Mouse (Mus musculus) adrenal gland, postnatal 36 days (tissue): Measurements from ENCODE around the gene Dnajc30. TPM values are rescaled to one million over a fixed set of nuclear protein-coding genes. Genes with fewer than 3 reads are reported as not detected.
"Not testable (repeated sequence)": the region's sequence is repeated elsewhere in the genome, so short reads cannot be mapped to it uniquely, and the experiment has no call there.

Experiments used
- DNase-seq, 2 experiments: peaks; one replicate each; pipeline ENCODE4 v3.0.0; 2021; ENCODE audit warnings: mixed read lengths in 1 of 2
- total RNA-seq, 2 experiments: library from RNA; stranded (reverse); gene quantifications; 2 replicates each; pipeline ENCODE4 v1.2.3; 2021

The Dnajc30 gene
- total RNA-seq, 2 experiments from 2014 or later = 28.1 to 34.6 TPM

DNA sequence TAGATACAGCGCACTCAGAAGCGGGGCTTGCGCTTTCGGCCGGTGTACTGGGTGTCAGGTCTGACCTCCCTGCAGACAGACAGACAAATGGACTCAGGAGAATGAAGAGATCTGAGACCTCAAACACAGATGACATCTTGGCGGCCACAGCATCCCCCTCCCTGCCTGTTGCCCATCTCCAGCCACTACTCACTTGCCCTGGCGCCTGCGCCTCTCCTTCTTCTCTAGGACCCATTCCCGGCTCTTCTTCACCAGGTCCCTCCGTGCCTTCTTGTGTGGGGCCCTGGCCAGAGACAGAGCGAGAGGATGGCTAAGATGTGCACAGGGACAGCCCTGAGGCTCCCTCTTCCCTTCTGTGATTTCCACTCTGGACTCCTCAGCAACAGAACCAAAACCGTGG, 10.6 kb upstream of the Dnajc30 start:
- no peak for DNase-seq

DNA sequence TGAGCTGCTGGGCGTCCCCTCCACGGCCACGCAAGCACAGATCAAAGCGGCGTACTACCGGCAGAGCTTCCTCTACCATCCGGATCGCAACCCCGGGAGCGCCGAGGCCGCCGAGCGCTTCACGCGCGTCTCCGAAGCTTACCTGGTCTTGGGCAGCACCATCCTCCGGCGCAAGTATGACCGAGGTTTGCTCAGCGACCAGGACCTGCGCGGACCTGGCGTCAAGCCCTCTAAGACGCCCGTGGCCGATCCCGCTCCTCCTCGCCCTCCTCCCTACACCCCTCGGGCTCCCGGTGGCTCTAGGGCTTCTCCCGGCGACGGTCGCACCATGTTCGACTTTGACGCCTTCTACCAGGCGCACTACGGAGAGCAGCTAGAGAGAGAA, 372 bp downstream of the Dnajc30 start:
- no peak for DNase-seq

DNA sequence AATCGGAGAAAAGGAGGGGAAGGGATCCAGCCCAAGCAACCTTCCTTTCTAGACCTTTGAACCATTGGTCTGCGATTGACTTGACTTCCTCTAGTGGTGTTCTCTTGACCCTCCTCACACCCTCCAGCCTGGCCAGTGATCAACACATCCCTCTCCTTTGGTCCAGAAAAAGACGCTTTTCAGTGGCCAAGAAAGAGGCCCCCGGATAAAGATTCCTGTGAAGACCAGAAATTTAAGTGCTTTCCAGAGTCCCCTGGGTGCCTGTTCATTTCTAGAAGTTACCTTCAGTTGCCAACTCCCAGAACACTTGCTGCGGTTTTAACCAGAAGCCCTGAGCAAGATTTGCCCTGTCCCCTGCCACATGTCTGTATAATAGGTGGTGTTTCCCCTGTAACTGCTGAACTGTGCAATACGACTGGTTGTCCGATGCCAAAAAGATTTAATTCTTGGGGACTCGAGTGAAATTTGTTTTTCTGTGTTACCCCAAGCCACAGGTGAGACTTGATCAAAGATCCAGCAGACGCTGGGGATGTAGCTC, 976 bp downstream of the Dnajc30 start, which contains the start of gene Bud23:
Gene Bud23, minus strand, starts transcription at position 51 of the 538 bp plus-strand sequence.
- DNase-seq = not testable (repeated sequence)

DNA sequence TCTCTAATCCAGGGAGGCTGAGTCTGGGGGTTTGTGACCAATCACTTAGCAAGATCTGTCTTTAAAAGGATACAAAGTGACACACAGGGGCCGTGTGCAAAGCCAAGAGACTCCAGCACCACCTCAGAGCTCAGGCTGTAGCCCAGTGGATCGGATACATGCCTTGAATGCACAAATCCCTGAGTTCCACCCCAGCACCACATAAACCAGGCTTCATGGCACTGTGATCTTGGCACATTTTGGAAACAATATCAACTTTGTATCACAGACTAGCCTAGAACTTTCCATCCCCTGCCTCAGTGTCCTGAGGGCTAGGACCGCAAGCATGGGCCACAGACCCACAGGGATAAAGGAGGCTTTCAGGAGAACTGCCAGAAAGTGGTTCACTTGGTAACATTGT, 2.0 kb downstream of the Dnajc30 start:
- DNase-seq = no peak

DNA sequence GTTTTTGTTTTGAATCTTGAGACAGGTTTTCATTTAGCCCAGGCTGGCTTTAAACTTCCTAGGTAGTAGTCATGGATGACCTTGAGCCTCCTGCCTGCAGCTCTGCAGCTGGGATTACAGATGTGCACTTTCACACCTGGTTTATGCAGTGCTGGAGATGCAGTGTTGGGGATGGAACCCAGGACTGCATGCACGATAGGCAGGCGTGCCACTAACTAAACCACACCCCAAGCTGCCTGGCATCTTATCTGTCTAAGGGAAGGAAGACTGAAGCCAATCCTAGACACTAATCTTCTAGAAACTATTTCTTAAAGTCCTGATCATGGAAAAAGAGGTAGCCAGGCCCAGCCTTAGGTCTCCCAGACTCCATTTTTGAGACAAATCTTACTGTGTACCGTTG, 6.4 kb downstream of the Dnajc30 start:
- DNase-seq = no peak

DNA sequence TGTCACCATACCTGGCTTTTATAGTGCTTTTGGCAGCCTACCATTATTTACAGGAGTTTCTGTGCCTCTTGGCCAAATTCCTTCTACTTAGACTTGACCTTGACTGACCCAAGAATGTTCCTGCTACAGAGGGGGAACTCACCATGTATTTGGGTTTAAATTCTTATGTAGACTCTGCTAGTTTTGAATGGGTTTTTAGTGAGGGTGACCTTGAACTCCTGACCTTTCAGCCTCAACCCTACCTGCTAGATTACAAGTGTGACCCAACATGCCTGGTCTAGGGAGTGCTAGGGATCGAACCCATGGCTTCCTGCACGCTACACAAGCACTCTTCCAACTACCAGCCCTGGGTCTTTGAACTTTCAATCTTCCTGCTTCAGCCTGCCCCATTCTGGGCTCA, 8.1 kb downstream of the Dnajc30 start:
- no peak for DNase-seq

DNA sequence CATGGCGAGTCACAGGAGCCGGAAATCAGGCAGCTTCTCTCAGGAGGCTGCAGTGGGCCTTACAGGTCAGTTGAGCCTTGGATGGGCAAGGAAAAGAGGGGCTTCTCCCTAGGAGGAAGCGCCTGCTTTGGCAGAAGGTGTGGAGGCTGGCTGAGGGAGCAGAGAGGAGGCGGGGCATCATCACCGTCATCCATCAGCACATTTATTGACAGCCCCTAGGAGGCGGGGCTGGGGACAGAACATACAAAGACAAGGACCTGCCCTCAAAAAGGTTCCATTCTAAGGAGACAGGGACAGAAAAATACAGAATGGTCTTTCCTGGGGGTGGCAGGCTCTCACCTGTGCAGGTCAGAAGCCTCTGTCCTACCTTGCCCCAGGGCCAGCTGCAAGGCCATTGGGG, 8.7 kb downstream of the Dnajc30 start:
- no peak for DNase-seq

DNA sequence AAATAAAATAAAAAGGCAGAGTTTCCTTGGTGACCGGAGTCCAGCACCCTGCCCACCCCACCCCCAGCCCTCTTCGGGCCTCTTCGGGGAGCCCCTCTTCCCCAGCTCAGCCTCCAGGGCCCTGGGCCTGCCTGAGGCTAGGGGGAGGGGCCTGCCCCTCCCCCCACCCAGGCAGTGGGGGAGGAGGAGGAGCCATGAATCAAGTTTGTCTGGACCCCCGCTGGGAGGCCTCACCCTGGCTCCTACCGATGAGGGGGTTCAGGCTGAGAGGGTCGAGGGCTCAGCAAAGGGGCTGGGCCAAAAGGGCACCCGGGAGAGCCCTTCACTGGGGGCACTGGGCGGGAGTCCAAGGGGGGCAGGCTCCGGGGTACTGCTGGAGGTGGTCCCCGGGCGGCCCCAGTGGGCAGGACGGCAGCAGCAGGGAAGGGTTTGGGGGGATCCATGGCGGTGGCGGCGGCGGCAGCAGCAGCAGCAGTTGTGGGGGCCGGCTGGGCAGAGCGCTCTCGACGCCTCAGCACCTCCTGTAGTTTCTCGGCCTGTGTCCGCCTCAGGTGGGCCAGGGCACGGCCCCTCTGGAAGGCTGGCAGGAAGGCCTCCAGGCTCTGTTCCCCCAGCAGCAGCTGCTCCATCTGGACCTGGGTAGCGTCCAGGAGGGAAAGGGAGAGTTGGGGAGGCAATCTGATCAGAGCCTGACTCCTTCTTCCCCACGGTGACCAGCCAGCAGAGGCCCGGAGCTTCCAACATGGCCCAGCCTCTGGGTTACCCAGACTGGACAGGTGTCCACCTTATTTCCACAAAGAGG, 9.5 kb downstream of the Dnajc30 start:
- DNase-seq = no peak

DNA sequence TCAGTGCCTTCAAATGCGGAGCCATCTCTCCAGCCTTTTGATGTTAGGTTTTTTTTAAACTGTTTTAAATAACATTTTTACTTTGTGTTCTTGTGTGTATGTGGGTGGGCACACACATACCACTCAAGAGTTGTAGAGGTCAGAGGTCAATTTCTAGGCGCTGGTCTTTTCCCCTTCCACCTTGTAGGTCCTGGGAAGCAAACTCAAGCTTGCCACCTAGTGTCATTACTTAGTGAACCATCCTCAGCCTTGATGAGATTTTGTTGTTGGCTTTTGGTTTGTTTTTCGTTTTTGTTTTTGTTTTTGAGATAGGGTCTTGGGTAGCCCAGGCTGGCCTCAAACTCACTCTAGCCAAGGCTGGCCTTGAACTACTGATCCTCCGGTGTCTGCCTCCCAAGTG, 11.7 kb downstream of the Dnajc30 start:
- no peak for DNase-seq

DNA sequence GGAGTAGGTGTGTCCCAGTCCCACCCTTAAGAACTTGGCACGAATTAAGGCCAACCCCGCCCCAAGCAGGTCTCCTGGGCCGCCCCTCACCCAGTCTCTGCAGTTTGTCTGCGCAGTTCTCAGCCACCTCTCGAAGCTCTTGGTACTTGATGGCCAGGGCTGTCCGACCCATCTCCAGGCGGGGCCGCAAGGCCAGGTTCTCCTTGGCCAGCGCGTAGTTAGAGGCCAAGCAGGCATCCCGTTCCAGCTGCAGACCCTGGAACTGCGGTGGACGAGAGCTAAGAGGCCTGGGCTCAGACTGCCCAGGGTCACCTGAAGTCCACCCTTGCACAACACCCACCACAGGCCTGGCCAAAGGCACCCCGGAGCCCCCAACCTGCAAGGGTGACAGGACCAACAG, 12.4 kb downstream of the Dnajc30 start:
- DNase-seq = no peak

DNA sequence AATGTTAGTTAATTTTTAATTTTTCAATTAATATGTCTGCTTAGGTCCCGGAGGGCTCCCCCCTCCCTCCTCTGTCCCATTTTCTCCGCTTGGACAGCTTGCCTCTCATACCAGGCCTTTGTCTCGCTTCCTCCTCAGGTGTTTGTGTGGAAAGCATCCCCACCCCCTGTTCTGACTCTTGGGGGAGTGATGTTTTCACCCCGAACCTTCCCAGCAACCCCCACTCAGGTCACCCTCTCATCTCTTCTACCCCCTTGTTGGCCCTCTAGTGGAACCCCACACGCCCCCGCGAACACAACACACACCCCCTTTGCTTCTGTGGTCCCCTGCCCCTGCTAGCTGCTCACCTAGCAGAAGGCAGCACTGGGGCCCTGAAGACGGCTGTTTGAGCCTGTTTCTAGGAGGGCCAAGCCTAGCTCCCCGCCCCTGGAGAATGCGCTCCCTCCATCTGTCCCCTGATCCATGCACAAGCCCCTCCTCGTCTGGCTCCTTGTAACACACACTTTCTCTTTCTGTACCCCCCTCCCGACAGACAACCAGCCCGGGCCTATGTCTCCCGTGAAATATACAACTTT, 13.0 kb downstream of the Dnajc30 start:
- no peak for DNase-seq

DNA sequence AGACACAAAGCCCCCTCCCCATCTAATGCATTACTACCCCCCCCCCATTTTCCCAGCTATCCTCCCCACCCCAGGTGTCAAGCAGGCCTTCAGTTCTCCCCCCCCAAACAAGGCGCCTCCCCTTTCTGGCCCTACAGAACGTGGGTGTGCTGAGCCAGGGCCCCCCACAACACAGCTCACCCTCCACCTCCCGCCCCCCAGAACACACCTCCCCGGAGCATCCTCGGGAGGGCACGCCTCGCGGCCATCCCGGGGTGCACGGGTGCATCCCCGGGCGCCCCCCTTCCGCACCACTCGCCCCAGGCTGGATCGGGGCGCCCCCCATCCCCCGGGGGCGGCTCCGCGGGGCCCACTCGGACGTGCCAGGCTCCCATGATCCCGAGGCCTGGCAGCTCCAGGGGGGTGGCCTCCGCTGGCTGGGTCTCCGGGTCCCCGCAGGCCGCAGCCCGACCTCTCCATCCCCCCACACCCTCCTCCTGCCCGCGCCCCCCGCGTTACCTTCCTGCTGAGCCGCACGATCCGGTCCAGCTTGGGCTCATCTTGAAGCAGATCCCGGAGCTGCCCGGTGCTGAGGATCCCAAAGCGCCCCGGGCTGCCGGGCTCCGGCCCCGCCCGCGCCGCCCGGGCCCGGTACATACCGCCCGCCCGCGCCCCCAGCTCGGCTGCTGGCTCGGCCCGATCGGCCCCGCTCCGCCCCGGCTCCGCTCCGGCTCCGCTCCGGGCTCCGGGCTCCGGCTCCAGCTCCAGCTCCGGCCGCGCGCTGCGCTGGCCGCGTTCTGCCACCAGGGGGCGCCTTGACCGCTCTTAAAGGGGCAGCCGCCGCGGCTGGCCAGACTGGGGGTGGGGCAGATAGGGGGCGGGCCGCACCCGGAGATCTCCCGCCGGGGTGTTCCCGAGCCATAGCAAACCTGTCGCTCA, 13.8 kb downstream of the Dnajc30 start, which contains the start of gene Vps37d:
Gene Vps37d, minus strand, starts transcription at position 703 of the 918 bp plus-strand sequence.
- DNase-seq = peak; percentile 94 to 97

DNA sequence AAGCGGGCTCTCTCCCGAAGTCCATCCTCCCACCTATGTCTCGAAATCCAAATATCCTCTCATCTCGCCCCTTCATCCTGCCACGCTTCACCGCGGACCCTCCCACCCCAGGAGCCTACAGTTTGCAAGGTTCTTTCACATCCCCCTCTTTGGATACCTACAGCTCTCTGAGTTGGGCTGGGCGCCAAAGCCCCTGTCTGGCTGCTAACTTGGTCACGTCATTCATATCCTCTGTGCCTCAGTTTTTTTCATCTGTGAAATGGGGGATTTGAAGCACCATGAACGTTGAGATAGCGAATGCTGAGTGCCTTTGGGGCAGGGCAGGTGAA, 14.4 kb downstream of the Dnajc30 start:
- DNase-seq = no peak

DNA sequence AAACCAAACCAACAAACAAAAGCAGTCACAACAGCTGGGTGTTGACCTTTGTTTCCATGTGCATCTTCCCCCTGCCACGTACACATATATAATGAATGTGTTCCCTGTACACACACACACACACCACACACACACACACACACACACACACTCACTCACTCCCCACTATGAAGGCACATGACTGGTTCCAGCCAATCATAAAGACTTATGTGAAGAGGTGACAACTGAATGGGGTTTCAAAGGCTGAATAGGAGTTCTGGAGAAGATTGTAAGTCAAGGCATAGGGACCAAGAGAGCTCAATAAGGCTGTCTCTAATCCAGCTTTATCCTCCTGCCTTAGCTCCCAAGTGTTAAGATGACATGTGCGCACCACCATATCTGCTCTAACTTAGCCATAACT, 15.6 kb downstream of the Dnajc30 start:
- no peak for DNase-seq

DNA sequence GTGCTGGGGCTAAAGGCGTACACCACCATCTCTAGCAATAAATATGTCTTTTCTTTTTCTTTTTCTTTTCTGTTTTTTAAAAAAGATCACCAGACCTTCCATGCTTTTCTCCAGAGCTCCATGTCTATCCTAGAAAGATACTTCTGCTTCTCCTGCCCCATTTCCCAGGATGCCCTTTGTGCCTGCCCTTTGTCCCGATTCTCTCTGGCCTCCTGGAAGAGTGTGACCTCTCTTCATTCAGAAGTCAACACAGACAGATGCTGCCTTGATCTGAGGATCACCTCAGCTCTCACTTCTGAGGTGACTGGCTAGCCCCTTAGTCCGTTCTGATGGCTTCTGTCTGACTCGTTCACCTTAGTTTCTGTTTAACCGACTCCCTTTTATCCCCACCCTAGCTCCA, 16.5 kb downstream of the Dnajc30 start:
- DNase-seq = no peak

DNA sequence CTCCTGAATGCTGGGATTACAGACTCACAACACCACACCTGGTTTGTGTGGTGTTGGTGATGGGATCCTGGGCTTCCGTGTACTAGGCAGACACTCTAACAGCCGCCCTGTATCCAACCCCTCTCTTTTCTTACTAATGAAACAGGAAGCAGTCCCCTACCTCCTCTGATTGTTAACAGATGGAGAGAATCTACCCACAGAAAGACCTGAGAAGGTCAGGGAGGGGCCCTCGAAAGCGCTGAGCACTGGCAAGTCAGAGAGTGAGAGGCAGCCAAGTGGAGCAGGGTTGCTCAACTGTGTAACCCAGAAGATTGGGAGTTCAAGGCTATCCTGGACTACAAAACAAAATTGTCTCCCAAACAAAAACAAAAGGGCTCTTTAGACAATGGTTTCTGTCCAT, 22.9 kb downstream of the Dnajc30 start:
- DNase-seq = no peak

DNA sequence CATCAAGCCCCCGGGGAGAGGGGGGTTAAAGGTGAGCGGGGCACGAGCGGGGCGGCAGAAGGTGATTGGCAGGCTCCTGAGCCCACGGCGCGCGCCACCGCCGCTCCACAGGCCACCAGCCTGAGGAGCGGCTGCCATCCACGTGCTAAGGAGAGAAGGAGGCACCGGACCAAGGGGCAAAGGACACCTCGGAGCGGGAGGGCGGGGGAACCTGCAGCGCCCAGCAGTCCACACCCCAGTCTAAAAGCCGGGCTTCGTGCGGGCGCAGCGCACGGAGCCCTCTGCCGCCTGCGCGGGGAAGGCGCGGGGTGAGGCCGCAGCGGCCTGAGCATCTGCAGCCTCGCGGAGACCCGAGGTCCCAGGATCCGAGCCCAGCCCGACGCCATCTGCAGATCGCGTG, 25.7 kb downstream of the Dnajc30 start, which contains the start of gene Mlxipl:
Gene Mlxipl, plus strand, starts transcription at position 238 of the 400 bp plus-strand sequence.
- DNase-seq = no peak

DNA sequence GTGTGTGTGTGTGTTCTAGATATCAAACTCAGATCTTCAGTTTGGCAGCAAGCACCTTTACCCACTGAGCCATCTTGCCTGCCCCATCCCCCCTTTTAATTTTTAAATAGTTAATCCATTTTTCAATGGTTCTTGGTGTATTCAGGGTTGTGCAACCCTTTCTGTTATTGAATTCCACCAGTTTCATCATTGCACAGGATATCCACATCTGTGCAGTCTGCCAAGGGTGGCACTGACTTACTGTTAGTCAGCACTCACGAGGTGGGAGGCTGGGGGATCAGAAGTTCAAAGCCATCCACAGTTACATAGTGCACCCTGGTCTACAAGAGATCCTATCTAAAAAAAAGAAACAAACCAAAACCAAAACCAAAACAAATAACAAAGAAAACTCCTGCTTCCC, 37.0 kb downstream of the Dnajc30 start:
- no peak for DNase-seq

DNA sequence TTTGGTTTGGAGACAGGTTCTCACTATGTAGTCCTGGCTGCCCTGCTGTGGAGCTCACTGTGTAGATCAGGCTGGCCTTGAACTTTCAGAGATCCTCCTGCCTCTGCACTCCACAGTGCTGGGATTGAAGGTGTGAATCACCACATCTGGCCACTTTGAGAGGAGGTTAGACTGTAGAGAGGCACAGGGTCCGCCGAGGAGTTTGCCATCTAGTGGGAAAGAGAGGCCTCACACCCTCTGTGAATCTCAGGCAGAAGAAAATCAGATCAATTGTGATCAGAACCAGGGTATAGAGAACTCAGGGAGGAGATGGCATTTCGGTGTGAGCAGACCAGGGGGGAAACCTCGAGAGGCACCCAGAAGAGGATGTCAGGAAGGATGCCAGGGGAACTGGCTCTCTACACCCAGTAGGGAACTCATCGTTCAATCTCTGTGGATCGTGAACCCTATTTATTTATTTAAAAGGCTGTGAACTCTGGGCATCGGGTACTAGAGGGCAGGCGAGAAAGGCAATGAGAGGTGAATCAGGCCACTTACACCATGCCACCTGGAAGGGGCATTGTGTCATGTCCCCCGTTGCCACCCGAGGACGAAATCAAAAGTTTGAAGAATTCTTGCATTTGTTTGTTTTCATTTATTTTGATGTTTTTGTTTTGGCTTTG, 40.1 kb downstream of the Dnajc30 start:
- DNase-seq = peak in 1 of 2 experiments; percentile 40

DNA sequence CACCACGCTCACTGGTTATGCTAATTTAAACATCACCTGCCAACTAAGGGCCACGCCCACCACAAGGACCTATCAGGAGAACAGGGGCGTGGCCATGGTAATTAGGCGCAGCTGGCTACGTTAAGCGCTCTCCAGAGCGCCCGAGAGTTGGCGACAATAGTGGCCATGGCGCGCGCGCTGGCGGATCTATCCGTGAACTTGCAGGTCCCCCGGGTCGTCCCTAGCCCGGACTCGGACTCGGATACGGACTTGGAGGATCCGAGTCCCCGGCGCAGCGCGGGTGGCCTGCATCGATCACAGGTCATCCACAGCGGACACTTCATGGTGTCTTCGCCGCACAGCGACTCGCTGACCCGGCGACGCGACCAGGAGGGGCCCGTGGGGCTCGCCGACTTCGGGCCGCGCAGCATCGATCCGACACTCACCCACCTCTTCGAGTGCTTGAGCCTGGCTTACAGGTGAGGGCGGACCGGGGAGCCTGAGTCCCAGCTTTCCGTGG, 42.8 kb downstream of the Dnajc30 start:
- peak; percentile 90 to 91 for DNase-seq
